Mouse (Mus musculus) kidney, adult 2 months (tissue): ENCODE data around the gene Gm5136.

Source experiments
- CTCF ChIP-seq: fragments of 200-500 bp; conservative IDR thresholded peaks from 2 replicates; pipeline ENCODE4 v1.5.1; 2011; ENCODE audit warnings: low read depth, mild to moderate bottlenecking, control low read depth, low read length, moderate library complexity, mixed read lengths; ENCODE audit not compliant: insufficient read depth, insufficient read length
- POLR2A ChIP-seq: fragments of 200-500 bp; IDR thresholded peaks from one replicate; pipeline ENCODE4 v1.6.1; 2011; ENCODE audit warnings: low read depth, low read length, control low read depth

DNA sequence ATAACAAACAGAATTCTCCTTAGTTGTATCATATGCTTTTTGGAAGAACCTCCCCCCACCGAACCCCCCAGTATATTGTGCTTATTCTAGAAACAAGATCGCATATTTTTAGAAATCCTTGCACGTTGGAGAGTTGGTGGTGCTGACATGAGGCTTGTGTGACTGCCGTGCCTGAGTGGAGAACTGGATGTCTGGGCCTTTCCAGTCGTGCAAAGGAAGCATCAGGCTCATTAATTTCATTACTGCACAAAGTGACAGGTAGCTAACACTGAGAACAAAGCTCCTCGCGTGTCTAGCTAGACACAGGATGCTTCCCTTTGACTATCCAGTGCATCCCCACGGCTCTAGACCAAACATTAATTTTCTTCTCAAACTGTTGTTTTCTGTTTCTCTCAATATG is 47.1 kb downstream of the Gm5136 start:
- TF ChIP-seq POLR2A (no peak), CTCF (no peak)
